ENCODE assay signal across 22 mouse cellular contexts in the genomic region with DNA sequence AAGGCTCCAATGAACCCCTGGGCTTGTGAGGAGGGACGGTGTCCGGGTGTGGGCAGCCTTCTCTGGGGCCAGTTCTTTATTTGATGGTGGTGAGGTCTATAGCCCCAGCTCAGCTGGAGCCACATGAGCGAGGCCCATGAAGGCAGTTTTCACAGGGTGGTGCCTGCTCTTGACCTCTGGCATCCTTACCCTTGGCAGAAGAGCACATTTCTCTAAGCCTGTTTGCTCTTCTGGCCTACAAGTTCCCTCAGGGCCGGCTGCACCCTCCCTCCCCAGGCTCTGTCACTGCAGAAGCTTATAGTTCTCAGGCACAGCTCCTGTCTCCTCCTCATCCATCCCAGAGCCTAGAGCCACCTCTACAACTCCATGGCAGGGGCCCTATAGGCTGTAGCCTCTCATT.
DNase-seq lines count a peak whose midpoint lies in the region; ATAC-seq and TF ChIP-seq lines count a peak whose summit lies in the region.
"Had no signal": no experiment of that assay in that cellular context is flagged by ENCODE, and none has a peak within 500 bp of the region (broad histone marks: within the 10 kb centered on the region; RNA-seq: fewer than 3 reads in every experiment).

No protein-coding gene starts in this region.

- no peak for DNase-seq in forebrain, postnatal 0 days
- no peak for DNase-seq in left cerebral cortex, adult 2 months (ENCODE audit: extremely low spot score in 1 of 2, low spot score in 2 of 2)
- no peak for DNase-seq in left cerebral cortex, adult 9 months (ENCODE audit: low spot score in 2 of 2)
- DNase-seq in limb, embryonic 10.5 days (ENCODE audit: low spot score), result no peak
- no peak for DNase-seq in frontal cortex, postnatal 10 days (ENCODE audit: low spot score in 2 of 2)
- DNase-seq in thymus, postnatal 4 days, result no peak
- DNase-seq: adrenal gland, postnatal 25 days; cerebellum, adult 8-10 months; gastrocnemius, postnatal 36 days; heart, postnatal 36 days; kidney, adult 2 months; lung, adult 2 months; lung, postnatal 14 days had no signal

- no peak overlapping the region for H3K9ac ChIP-seq in forebrain, embryonic 12.5 days
- no peak overlapping the region for H3K9ac ChIP-seq in forebrain, postnatal 0 days
- H3K9ac ChIP-seq in embryonic facial prominence, embryonic 13.5 days, result 0 out of 2 replicates have a peak overlapping the region, but pooled peaks have one; percentile 33
- H3K9ac ChIP-seq: heart, embryonic 15.5 days; limb, embryonic 12.5 days; liver, embryonic 12.5 days; neural tube, embryonic 12.5 days had no signal

- H3K9me3 ChIP-seq in forebrain, embryonic 12.5 days, result no peaks in the 10 kb centered on the region
- no peaks in the 10 kb centered on the region for H3K9me3 ChIP-seq in forebrain, postnatal 0 days (ENCODE audit: low read length)
- H3K9me3 ChIP-seq in embryonic facial prominence, embryonic 13.5 days, result no peaks in the 10 kb centered on the region
- no peaks in the 10 kb centered on the region for H3K9me3 ChIP-seq in limb, embryonic 10.5 days (replicated peaks)
- H3K9me3 ChIP-seq: heart, embryonic 15.5 days; limb, embryonic 12.5 days; liver, embryonic 12.5 days; midbrain, embryonic 13.5 days; neural tube, embryonic 12.5 days had no signal

- no peak overlapping the region for H3K4me3 ChIP-seq in forebrain, embryonic 12.5 days (replicated peaks)
- no peak overlapping the region for H3K4me3 ChIP-seq in forebrain, postnatal 0 days (ENCODE audit: low read depth, low read length)
- H3K4me3 ChIP-seq in left cerebral cortex, adult 2 months, result no peak overlapping the region
- no peak overlapping the region for H3K4me3 ChIP-seq in embryonic facial prominence, embryonic 13.5 days
- no peak overlapping the region for H3K4me3 ChIP-seq in limb, embryonic 10.5 days
- H3K4me3 ChIP-seq: heart, embryonic 15.5 days; limb, embryonic 12.5 days; liver, embryonic 12.5 days; midbrain, embryonic 13.5 days; neural tube, embryonic 12.5 days had no signal

- no peak overlapping the region for H3K4me2 ChIP-seq in forebrain, embryonic 12.5 days
- H3K4me2 ChIP-seq in forebrain, postnatal 0 days (ENCODE audit: low read depth), result no peak overlapping the region
- H3K4me2 ChIP-seq in embryonic facial prominence, embryonic 13.5 days, result no peak overlapping the region
- H3K4me2 ChIP-seq: heart, embryonic 15.5 days; limb, embryonic 12.5 days; liver, embryonic 12.5 days; midbrain, embryonic 13.5 days had no signal

- peaks cover 37% of the 10 kb centered on the region for H3K27me3 ChIP-seq in forebrain, embryonic 12.5 days
- no peaks in the 10 kb centered on the region for H3K27me3 ChIP-seq in forebrain, postnatal 0 days (ENCODE audit: insufficient read depth, low read length)
- no peaks in the 10 kb centered on the region for H3K27me3 ChIP-seq in embryonic facial prominence, embryonic 13.5 days
- peaks cover 67% of the 10 kb centered on the region for H3K27me3 ChIP-seq in limb, embryonic 10.5 days (ENCODE audit: low read depth, poor library complexity, severe bottlenecking)

- H3K27ac ChIP-seq in forebrain, embryonic 12.5 days, result 0 out of 2 replicates have a peak overlapping the region, but pooled peaks have one; percentile 44
- no peak overlapping the region for H3K27ac ChIP-seq in forebrain, postnatal 0 days (ENCODE audit: low read depth, low read length)
- peak overlapping the region; percentile 61 for H3K27ac ChIP-seq in left cerebral cortex, adult 2 months
- no peak overlapping the region for H3K27ac ChIP-seq in embryonic facial prominence, embryonic 13.5 days
- H3K27ac ChIP-seq in limb, embryonic 10.5 days, result 0 out of 2 replicates have a peak overlapping the region, but pooled peaks have one; percentile 25
- H3K27ac ChIP-seq: heart, embryonic 15.5 days; kidney, postnatal 0 days; limb, embryonic 12.5 days; liver, embryonic 12.5 days had no signal

- no peaks in the 10 kb centered on the region for H3K36me3 ChIP-seq in forebrain, embryonic 12.5 days (replicated peaks)
- H3K36me3 ChIP-seq in forebrain, postnatal 0 days (ENCODE audit: insufficient read depth), result no peaks in the 10 kb centered on the region
- H3K36me3 ChIP-seq in embryonic facial prominence, embryonic 13.5 days, result no peaks in the 10 kb centered on the region
- no peaks in the 10 kb centered on the region for H3K36me3 ChIP-seq in limb, embryonic 10.5 days
- H3K36me3 ChIP-seq: heart, embryonic 15.5 days; limb, embryonic 12.5 days; liver, embryonic 12.5 days; midbrain, embryonic 13.5 days; neural tube, embryonic 12.5 days had no signal

- intact Hi-C loops in left cerebral cortex, adult 2 months (cut with DNase I), result no loop called here

- ATAC-seq in forebrain, embryonic 12.5 days (ENCODE audit: low FRiP score), result no peak
- ATAC-seq in forebrain, postnatal 0 days, result no peak
- ATAC-seq in embryonic facial prominence, embryonic 13.5 days (ENCODE audit: insufficient number of reproducible peaks, insufficient read depth, low FRiP score, low TSS enrichment, low read depth), result no peak
- ATAC-seq: inflammation-experienced regulatory T-cells, adult 6 months; liver, embryonic 12.5 days; midbrain, embryonic 13.5 days had no signal

- peaks cover 98% of the 10 kb centered on the region for H3K4me1 ChIP-seq in forebrain, embryonic 12.5 days
- peaks cover 38% of the 10 kb centered on the region for H3K4me1 ChIP-seq in forebrain, postnatal 0 days (ENCODE audit: insufficient read depth)
- peaks cover 87% of the 10 kb centered on the region for H3K4me1 ChIP-seq in embryonic facial prominence, embryonic 13.5 days
- H3K4me1 ChIP-seq in limb, embryonic 10.5 days, result peaks cover 100% of the 10 kb centered on the region

- 85% methylated on average over 4 of the region's 4 CpGs for WGBS in forebrain, embryonic 12.5 days
- 79% methylated on average over 4 of the region's 4 CpGs for WGBS in forebrain, postnatal 0 days
- WGBS in embryonic facial prominence, embryonic 13.5 days, result 87% methylated on average over 4 of the region's 4 CpGs
- WGBS in limb, embryonic 10.5 days, result 88% methylated on average over 4 of the region's 4 CpGs

- TF ChIP-seq CTCF in forebrain, postnatal 0 days (IDR thresholded peaks at IDR 0.05; ENCODE audit: low read depth), result no peak
- no peak for TF ChIP-seq CTCF in left cerebral cortex, adult 2 months (IDR thresholded peaks at IDR 0.05)

Comparison
In these comparisons a context has a peak if more than half of its experiments do, and no peak if none do; other contexts are left out.
1. H3K27ac ChIP-seq: peak in forebrain, embryonic 12.5 days (single experiment), left cerebral cortex, adult 2 months (single experiment) and limb, embryonic 10.5 days (single experiment); none in forebrain, postnatal 0 days (single experiment) and embryonic facial prominence, embryonic 13.5 days (single experiment).